Mouse (Mus musculus): Measurements from ENCODE around the gene Tnfrsf19.

Gene Tnfrsf19

GRCm38 (mm10) chr14:61012397-61012931 is 33.8 kb downstream of the Tnfrsf19 start:
- no peak for TF ChIP-seq POU5F1 (IDR thresholded peaks at IDR 0.05; ENCODE audit: borderline replicate concordance, low read length)
- TF ChIP-seq NANOG (IDR thresholded peaks at IDR 0.05; ENCODE audit: borderline replicate concordance, low read length) = no peak
- TF ChIP-seq CTCF (conservative IDR thresholded peaks at IDR 0.05; ENCODE audit: low read length) = no peak
- Histone ChIP-seq H3K9me3 (ENCODE audit: low read length) (no peaks in the 10 kb centered on the region), H3K27me3 (ENCODE audit: insufficient read depth, low read length) (peaks cover 36% of the 10 kb centered on the region), H3K36me3 (ENCODE audit: insufficient read depth, low read length) (no peaks in the 10 kb centered on the region), H3K4me1 (replicated peaks; ENCODE audit: low read depth, low read length) (peaks cover 25% of the 10 kb centered on the region), H3K4me3 (replicated peaks; ENCODE audit: low read length) (peak overlapping the region; percentile 39)

- TF ChIP-seq CTCF (conservative IDR thresholded peaks at IDR 0.05; ENCODE audit: low read length) (no peak), NANOG (IDR thresholded peaks at IDR 0.05; ENCODE audit: borderline replicate concordance, low read length) (no peak), POU5F1 (IDR thresholded peaks at IDR 0.05; ENCODE audit: borderline replicate concordance, low read length) (no peak)
- peaks cover 38% of the 10 kb centered on the region for H3K27me3 ChIP-seq (ENCODE audit: insufficient read depth, low read length)
- H3K4me1 ChIP-seq (replicated peaks; ENCODE audit: low read depth, low read length) = peaks cover 25% of the 10 kb centered on the region
- H3K36me3 ChIP-seq (ENCODE audit: insufficient read depth, low read length) = no peaks in the 10 kb centered on the region
- no peaks in the 10 kb centered on the region for H3K9me3 ChIP-seq (ENCODE audit: low read length)
- no peak overlapping the region for H3K4me3 ChIP-seq (replicated peaks; ENCODE audit: low read length)
These were observed 34.6 kb downstream of the Tnfrsf19 start for GRCm38 (mm10) chr14:61011621-61012174.

GRCm38 (mm10) chr14:61005127-61005837 is 41.0 kb downstream of the Tnfrsf19 start:
- TF ChIP-seq CTCF (conservative IDR thresholded peaks at IDR 0.05; ENCODE audit: low read length) (no peak), NANOG (IDR thresholded peaks at IDR 0.05; ENCODE audit: borderline replicate concordance, low read length) (peak; percentile 93), POU5F1 (IDR thresholded peaks at IDR 0.05; ENCODE audit: borderline replicate concordance, low read length) (peak; percentile 98)
- H3K27me3 ChIP-seq (ENCODE audit: insufficient read depth, low read length) = peaks cover 33% of the 10 kb centered on the region
- peaks cover 41% of the 10 kb centered on the region for H3K4me1 ChIP-seq (replicated peaks; ENCODE audit: low read depth, low read length)
- peak overlapping the region; percentile 50 for H3K4me3 ChIP-seq (replicated peaks; ENCODE audit: low read length)
- H3K9me3 ChIP-seq (ENCODE audit: low read length) = no peaks in the 10 kb centered on the region
- H3K36me3 ChIP-seq (ENCODE audit: insufficient read depth, low read length) = no peaks in the 10 kb centered on the region

DNA sequence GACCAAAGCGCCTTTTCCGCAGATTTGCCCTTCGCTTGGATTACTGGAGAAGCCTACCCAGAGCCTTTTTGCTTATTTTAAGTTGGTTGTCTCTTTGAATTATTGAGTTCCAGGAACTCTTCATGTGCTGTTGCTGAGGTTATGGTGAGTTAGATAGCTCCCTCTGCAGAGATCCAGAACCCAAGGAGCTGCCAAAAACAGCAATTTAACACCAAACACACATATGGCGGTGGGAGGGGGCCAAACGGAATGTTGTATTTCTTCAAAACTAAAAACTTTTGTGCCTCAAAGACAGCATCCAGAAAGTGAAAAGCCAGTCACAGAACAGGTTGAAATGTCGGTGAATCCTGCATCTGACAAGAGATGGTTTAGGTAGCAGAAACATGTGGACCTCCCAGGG is 42.6 kb downstream of the Tnfrsf19 start:
- Histone ChIP-seq H3K36me3 (ENCODE audit: insufficient read depth, low read length) (no peaks in the 10 kb centered on the region), H3K4me3 (replicated peaks; ENCODE audit: low read length) (peak overlapping the region; percentile 39), H3K4me1 (replicated peaks; ENCODE audit: low read depth, low read length) (peaks cover 41% of the 10 kb centered on the region), H3K27me3 (ENCODE audit: insufficient read depth, low read length) (peaks cover 25% of the 10 kb centered on the region), H3K9me3 (ENCODE audit: low read length) (no peaks in the 10 kb centered on the region)
- no peak for TF ChIP-seq CTCF (conservative IDR thresholded peaks at IDR 0.05; ENCODE audit: low read length)

DNA sequence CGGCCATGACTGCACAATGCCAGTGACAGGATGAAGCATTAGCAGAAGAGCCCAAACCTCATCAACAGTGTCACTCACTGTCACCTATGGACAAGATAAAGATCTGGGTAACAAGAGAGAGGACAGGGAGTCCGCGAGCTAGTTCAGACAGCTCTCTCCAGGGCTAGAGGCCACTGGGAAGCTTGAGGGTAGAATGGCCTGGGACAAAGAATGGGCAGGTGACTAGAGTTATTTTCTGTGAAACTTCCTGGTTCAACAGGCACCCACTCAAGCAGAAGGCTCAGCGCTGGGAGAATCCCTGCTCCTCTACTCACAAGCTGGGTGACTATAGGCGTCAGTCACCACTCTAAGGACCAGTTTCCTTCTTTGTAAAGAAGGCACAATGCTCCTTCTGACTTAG is 46.2 kb downstream of the Tnfrsf19 start:
- H3K36me3 ChIP-seq (ENCODE audit: insufficient read depth, low read length) = no peaks in the 10 kb centered on the region
- no peak overlapping the region for H3K4me3 ChIP-seq (replicated peaks; ENCODE audit: low read length)
- no peaks in the 10 kb centered on the region for H3K9me3 ChIP-seq (ENCODE audit: low read length)
- H3K4me1 ChIP-seq (replicated peaks; ENCODE audit: low read depth, low read length) = peaks cover 39% of the 10 kb centered on the region
- peaks cover 5% of the 10 kb centered on the region; the same call in 1 of the 2 replicates for H3K27me3 ChIP-seq (ENCODE audit: insufficient read depth, low read length)
- TF ChIP-seq POU5F1 (IDR thresholded peaks at IDR 0.05; ENCODE audit: borderline replicate concordance, low read length) = no peak
- TF ChIP-seq NANOG (IDR thresholded peaks at IDR 0.05; ENCODE audit: borderline replicate concordance, low read length) = no peak
- TF ChIP-seq CTCF (conservative IDR thresholded peaks at IDR 0.05; ENCODE audit: low read length) = no peak

GRCm38 (mm10) chr14:60996556-60996955 is 49.7 kb downstream of the Tnfrsf19 start:
- Histone ChIP-seq H3K4me1 (replicated peaks; ENCODE audit: low read depth, low read length) (peaks cover 26% of the 10 kb centered on the region), H3K4me3 (replicated peaks; ENCODE audit: low read length) (no peak overlapping the region), H3K27me3 (ENCODE audit: insufficient read depth, low read length) (no peaks in the 10 kb centered on the region), H3K36me3 (ENCODE audit: insufficient read depth, low read length) (no peaks in the 10 kb centered on the region), H3K9me3 (ENCODE audit: low read length) (no peaks in the 10 kb centered on the region)
- TF ChIP-seq CTCF (conservative IDR thresholded peaks at IDR 0.05; ENCODE audit: low read length) (no peak), NANOG (IDR thresholded peaks at IDR 0.05; ENCODE audit: borderline replicate concordance, low read length) (no peak), POU5F1 (IDR thresholded peaks at IDR 0.05; ENCODE audit: borderline replicate concordance, low read length) (no peak)

GRCm38 (mm10) chr14:60993506-60993905 is 52.8 kb downstream of the Tnfrsf19 start:
- H3K27me3 ChIP-seq (ENCODE audit: insufficient read depth, low read length) = no peaks in the 10 kb centered on the region

DNA sequence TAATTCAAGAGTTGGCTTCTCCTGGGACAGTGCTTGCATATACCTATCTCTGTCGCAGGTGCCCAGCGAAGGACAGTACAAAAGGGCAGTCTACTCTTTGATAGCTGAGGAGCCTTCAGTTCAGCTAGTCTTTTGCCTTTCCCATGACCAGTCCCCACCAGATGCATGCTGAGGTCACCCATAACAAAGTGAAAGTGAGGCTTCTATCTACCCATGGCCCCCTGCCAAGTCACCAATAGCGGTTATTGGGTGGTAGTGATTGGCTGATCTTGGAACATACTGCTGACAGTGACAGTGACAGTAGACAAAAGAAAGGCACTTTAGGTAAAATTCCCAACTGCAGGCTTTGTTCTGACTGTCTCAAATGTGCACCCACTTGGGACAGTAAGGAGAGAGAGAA is 53.2 kb downstream of the Tnfrsf19 start:
- no peak overlapping the region for H3K4me3 ChIP-seq (replicated peaks; ENCODE audit: low read length)
- H3K36me3 ChIP-seq (ENCODE audit: insufficient read depth, low read length) = no peaks in the 10 kb centered on the region
- peaks cover 58% of the 10 kb centered on the region for H3K4me1 ChIP-seq (replicated peaks; ENCODE audit: low read depth, low read length)
- TF ChIP-seq NANOG (IDR thresholded peaks at IDR 0.05; ENCODE audit: borderline replicate concordance, low read length) = no peak
- no peak for TF ChIP-seq CTCF (conservative IDR thresholded peaks at IDR 0.05; ENCODE audit: low read length)
- no peak for TF ChIP-seq POU5F1 (IDR thresholded peaks at IDR 0.05; ENCODE audit: borderline replicate concordance, low read length)
- H3K9me3 ChIP-seq (ENCODE audit: low read length) = no peaks in the 10 kb centered on the region
- no peaks in the 10 kb centered on the region for H3K27me3 ChIP-seq (ENCODE audit: insufficient read depth, low read length)

More at GRCm38 (mm10) chr14:60993506-60993905, 52.8 kb downstream of the Tnfrsf19 start:
- H3K4me3 ChIP-seq (replicated peaks; ENCODE audit: low read length) = no peak overlapping the region
- no peaks in the 10 kb centered on the region for H3K9me3 ChIP-seq (ENCODE audit: low read length)
- H3K4me1 ChIP-seq (replicated peaks; ENCODE audit: low read depth, low read length) = peaks cover 54% of the 10 kb centered on the region
- H3K36me3 ChIP-seq (ENCODE audit: insufficient read depth, low read length) = no peaks in the 10 kb centered on the region
- TF ChIP-seq POU5F1 (IDR thresholded peaks at IDR 0.05; ENCODE audit: borderline replicate concordance, low read length) (no peak), NANOG (IDR thresholded peaks at IDR 0.05; ENCODE audit: borderline replicate concordance, low read length) (no peak), CTCF (conservative IDR thresholded peaks at IDR 0.05; ENCODE audit: low read length) (no peak)

Measured in E14TG2a.4 (cell line).